Mouse (Mus musculus): ENCODE measurements at regions not wholly inside any gene's neighbourhood (a gene's known extent, or its start where the extent isn't known, plus 50 kb on each side); places are given as distances from the start of the nearest gene placed in this dataset.

GRCm38 (mm10) chr9:60957438-60957837, 163.1 kb downstream of the Uaca start:
- Histone ChIP-seq H3K9me3 (ENCODE audit: low read depth, low read length) (no peaks in the 10 kb centered on the region), H3K4me1 (ENCODE audit: insufficient read depth) (no peaks in the 10 kb centered on the region), H3K27ac (ENCODE audit: low read depth) (no peak overlapping the region), H3K9ac (no peak overlapping the region), H3K36me3 (ENCODE audit: insufficient read depth) (no peaks in the 10 kb centered on the region), H3K4me3 (ENCODE audit: low read depth, low read length) (no peak overlapping the region), H3K27me3 (ENCODE audit: insufficient read depth, low read length) (no peaks in the 10 kb centered on the region), H3K4me2 (no peak overlapping the region)
- 50% methylated on average over 5 of the region's 5 CpGs for WGBS
- no peak for TF ChIP-seq CTCF (IDR thresholded peaks at IDR 0.05; ENCODE audit: low read depth)
- ATAC-seq (ENCODE audit: insufficient read depth) (no peak), DNase-seq (no peak)

- TF ChIP-seq CTCF (IDR thresholded peaks at IDR 0.05; ENCODE audit: low read depth) = no peak
- Histone ChIP-seq H3K4me2 (no peak overlapping the region), H3K36me3 (ENCODE audit: insufficient read depth) (no peaks in the 10 kb centered on the region), H3K27ac (ENCODE audit: low read depth) (no peak overlapping the region), H3K4me1 (ENCODE audit: insufficient read depth) (no peaks in the 10 kb centered on the region), H3K27me3 (ENCODE audit: insufficient read depth, low read length) (no peaks in the 10 kb centered on the region), H3K9ac (no peak overlapping the region), H3K9me3 (ENCODE audit: low read depth, low read length) (no peaks in the 10 kb centered on the region), H3K4me3 (ENCODE audit: low read depth, low read length) (no peak overlapping the region)
- no peak for DNase-seq
- 65% methylated on average over 6 of the region's 6 CpGs for WGBS
- ATAC-seq (ENCODE audit: insufficient read depth) = no peak
Measured at GRCm38 (mm10) chr9:60959537-60959936, 165.2 kb downstream of the Uaca start.

- no peak overlapping the region for H3K27ac ChIP-seq (ENCODE audit: low read depth)
- H3K9me3 ChIP-seq (ENCODE audit: low read depth, low read length) = no peaks in the 10 kb centered on the region
- DNase-seq = no peak
- no peak for TF ChIP-seq CTCF (IDR thresholded peaks at IDR 0.05; ENCODE audit: low read depth)
- no peak overlapping the region for H3K4me3 ChIP-seq (ENCODE audit: low read depth, low read length)
- no peaks in the 10 kb centered on the region for H3K36me3 ChIP-seq (ENCODE audit: insufficient read depth)
- H3K27me3 ChIP-seq (ENCODE audit: insufficient read depth, low read length) = no peaks in the 10 kb centered on the region
- no peaks in the 10 kb centered on the region for H3K4me1 ChIP-seq (ENCODE audit: insufficient read depth)
- no peak overlapping the region for H3K9ac ChIP-seq
- 72% methylated on average over 4 of the region's 4 CpGs for WGBS
- no peak for ATAC-seq (ENCODE audit: insufficient read depth)
- no peak overlapping the region for H3K4me2 ChIP-seq
Measured at GRCm38 (mm10) chr9:60962086-60962485, 167.7 kb downstream of the Uaca start.

GRCm38 (mm10) chr9:60965641-60966040, 171.3 kb downstream of the Uaca start:
- 78% methylated on average over 1 of the region's 1 CpGs for WGBS
- Histone ChIP-seq H3K27ac (ENCODE audit: low read depth) (no peak overlapping the region), H3K4me2 (no peak overlapping the region), H3K9me3 (ENCODE audit: low read depth, low read length) (no peaks in the 10 kb centered on the region), H3K4me3 (ENCODE audit: low read depth, low read length) (no peak overlapping the region), H3K36me3 (ENCODE audit: insufficient read depth) (no peaks in the 10 kb centered on the region), H3K27me3 (ENCODE audit: insufficient read depth, low read length) (no peaks in the 10 kb centered on the region), H3K4me1 (ENCODE audit: insufficient read depth) (no peaks in the 10 kb centered on the region), H3K9ac (no peak overlapping the region)
- no peak for ATAC-seq (ENCODE audit: insufficient read depth)
- TF ChIP-seq CTCF (IDR thresholded peaks at IDR 0.05; ENCODE audit: low read depth) = no peak
- DNase-seq = no peak

GRCm38 (mm10) chr9:60968281-60969031, 174.1 kb downstream of the Uaca start:
- no peaks in the 10 kb centered on the region for H3K4me1 ChIP-seq (ENCODE audit: insufficient read depth)
- WGBS = 42% methylated on average over 4 of the region's 4 CpGs
- no peaks in the 10 kb centered on the region for H3K9me3 ChIP-seq (ENCODE audit: low read depth, low read length)
- TF ChIP-seq CTCF (IDR thresholded peaks at IDR 0.05; ENCODE audit: low read depth) = peak; percentile 40
- peak; percentile 19 for DNase-seq
- H3K27ac ChIP-seq (ENCODE audit: low read depth) = no peak overlapping the region
- no peak for ATAC-seq (ENCODE audit: insufficient read depth)
- no peak overlapping the region for H3K9ac ChIP-seq
- H3K4me2 ChIP-seq = no peak overlapping the region
- no peak overlapping the region for H3K4me3 ChIP-seq (ENCODE audit: low read depth, low read length)
- H3K36me3 ChIP-seq (ENCODE audit: insufficient read depth) = no peaks in the 10 kb centered on the region
- H3K27me3 ChIP-seq (ENCODE audit: insufficient read depth, low read length) = no peaks in the 10 kb centered on the region

GRCm38 (mm10) chr9:60972201-60972910, 178.0 kb downstream of the Uaca start:
- Histone ChIP-seq H3K27me3 (ENCODE audit: insufficient read depth, low read length) (no peaks in the 10 kb centered on the region), H3K9ac (no peak overlapping the region), H3K36me3 (ENCODE audit: insufficient read depth) (no peaks in the 10 kb centered on the region), H3K27ac (ENCODE audit: low read depth) (no peak overlapping the region), H3K4me3 (ENCODE audit: low read depth, low read length) (no peak overlapping the region), H3K4me2 (no peak overlapping the region), H3K9me3 (ENCODE audit: low read depth, low read length) (no peaks in the 10 kb centered on the region), H3K4me1 (ENCODE audit: insufficient read depth) (no peaks in the 10 kb centered on the region)
- DNase-seq (no peak), ATAC-seq (ENCODE audit: insufficient read depth) (no peak)
- WGBS = 64% methylated on average over 9 of the region's 9 CpGs
- no peak for TF ChIP-seq CTCF (IDR thresholded peaks at IDR 0.05; ENCODE audit: low read depth)

GRCm38 (mm10) chr9:60974546-60974945, 180.2 kb downstream of the Uaca start:
- Histone ChIP-seq H3K4me1 (ENCODE audit: insufficient read depth) (no peaks in the 10 kb centered on the region), H3K4me3 (ENCODE audit: low read depth, low read length) (no peak overlapping the region), H3K27ac (ENCODE audit: low read depth) (no peak overlapping the region), H3K27me3 (ENCODE audit: insufficient read depth, low read length) (no peaks in the 10 kb centered on the region), H3K36me3 (ENCODE audit: insufficient read depth) (no peaks in the 10 kb centered on the region), H3K9me3 (ENCODE audit: low read depth, low read length) (no peaks in the 10 kb centered on the region), H3K4me2 (no peak overlapping the region), H3K9ac (no peak overlapping the region)
- 58% methylated on average over 1 of the region's 1 CpGs for WGBS
- ATAC-seq (ENCODE audit: insufficient read depth) = no peak
- no peak for TF ChIP-seq CTCF (IDR thresholded peaks at IDR 0.05; ENCODE audit: low read depth)
- peak; percentile 28 for DNase-seq

All from lung, embryonic 14.5 days (tissue).